Mouse (Mus musculus) kidney, postnatal 4 days (tissue): Measurements from ENCODE around the gene Stk11.
"Not testable (repeated sequence)": the region's sequence is repeated elsewhere in the genome, so short reads cannot be mapped to it uniquely, and the experiment has no call there.

Source experiments
- DNase-seq, 2 experiments: peaks; one replicate each; pipeline ENCODE4 v3.0.0; 2021; ENCODE audit warnings: mixed read lengths in 2 of 2

The Stk11 gene

DNA sequence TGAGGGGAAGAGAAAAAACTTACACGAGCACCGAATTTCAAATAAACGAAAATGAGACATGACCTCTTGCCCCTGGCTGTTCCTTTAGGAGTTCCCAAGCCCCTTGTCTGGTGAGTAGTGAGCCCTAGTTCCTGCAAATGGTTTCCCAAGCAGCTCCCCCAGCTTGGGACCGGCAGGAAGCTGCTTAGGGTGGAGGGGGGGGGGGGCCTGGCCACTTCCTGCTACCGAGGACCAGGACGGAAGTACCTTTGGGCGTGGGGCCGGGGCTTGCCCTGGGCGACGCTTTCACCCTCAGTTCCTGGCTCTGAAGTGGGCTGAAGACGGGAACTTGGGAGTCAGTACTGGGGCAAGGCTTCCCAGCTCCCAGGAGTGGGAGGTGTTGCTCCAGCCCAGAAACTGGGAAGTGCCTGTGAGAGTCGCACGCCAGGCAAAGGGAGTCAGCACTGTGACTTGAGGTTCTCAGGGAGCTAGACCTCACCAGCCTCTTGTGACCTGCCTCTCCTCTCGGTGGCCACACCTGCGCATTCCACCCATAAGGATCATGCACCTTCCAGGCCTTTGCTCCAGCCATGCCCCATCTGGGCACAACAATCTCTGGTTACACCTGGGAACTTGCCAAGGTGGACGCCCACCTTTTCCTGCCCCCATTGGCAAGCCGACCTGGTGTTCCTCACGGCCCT is 42.8 kb downstream of the Stk11 start:
- DNase-seq = peak; percentile 76 to 84

DNA sequence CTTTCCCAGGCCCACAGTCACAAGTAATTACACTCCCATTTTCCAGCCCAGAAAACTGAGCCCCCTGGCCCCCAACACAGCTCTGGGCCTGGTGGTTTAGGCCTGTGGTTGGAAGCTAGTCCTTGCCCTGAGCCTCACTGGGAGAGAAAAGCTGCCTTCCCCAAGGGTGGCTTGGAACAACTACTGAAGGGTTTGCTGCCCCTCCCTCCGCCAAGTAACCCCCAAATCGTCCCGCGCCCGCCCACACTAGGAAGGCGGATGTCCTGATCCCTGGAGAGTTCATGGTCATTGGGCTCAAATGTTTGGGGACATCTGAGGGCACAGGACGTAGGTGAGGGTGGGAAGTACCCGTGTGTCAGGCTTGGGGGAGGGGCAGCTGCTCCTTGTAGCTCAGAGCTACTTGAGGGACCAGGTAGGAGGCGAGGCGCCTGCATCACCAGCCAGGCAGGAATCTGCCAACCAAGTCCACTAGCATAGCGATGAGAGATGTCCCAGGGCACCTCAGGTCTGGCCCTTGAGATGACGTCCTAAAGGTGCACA is 43.5 kb downstream of the Stk11 start:
- peak; percentile 75 to 82 for DNase-seq

GRCm38 (mm10) chr10:80159561-80160454 is 44.2 kb downstream of the Stk11 start:
- DNase-seq = peak; percentile 98 to 99

DNA sequence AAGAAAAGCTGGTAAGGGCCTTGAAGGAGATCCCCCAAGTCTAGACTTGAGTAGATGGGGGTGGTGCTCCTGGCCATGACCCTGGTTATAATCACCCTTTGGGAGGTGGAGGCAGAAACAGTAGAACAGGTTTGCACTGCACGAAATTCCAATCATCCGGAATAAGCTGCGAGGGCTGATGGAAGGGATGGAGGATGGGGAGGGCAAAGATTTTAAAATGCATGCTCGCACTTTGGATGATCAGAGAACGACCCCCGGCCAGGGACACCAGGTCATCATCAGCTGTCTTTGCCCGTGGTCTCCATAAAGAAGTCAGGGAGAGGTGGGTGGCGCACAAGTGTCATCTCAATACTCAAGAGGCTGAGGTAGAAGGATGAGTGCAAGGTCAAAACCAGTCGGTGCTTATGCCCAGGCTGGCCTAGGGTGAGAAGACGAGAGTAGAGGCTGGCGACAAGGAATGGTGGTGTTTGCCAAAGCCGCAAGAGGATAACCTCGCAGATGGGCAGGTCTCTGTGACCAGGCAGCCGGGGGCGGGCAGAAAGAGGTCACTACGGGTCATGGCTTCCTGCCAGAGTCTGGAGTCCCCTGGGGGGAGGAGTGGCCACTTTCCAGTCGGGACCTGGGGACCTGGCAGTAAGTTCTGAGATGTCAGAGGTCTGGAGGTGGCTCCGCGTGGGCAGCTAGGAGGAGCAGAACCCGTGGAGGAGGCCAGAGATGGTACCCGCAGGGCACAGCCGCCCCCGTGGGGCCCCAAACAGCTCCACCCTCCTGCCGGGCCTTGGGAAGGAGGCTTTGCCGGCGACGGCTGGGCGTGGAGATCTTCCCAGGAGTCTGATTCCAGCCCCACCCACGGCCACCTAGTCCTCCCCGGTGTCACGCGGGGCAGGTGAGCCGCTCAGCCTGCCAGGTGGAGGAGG is 45.1 kb downstream of the Stk11 start:
- DNase-seq = peak; percentile 94 to 96

DNA sequence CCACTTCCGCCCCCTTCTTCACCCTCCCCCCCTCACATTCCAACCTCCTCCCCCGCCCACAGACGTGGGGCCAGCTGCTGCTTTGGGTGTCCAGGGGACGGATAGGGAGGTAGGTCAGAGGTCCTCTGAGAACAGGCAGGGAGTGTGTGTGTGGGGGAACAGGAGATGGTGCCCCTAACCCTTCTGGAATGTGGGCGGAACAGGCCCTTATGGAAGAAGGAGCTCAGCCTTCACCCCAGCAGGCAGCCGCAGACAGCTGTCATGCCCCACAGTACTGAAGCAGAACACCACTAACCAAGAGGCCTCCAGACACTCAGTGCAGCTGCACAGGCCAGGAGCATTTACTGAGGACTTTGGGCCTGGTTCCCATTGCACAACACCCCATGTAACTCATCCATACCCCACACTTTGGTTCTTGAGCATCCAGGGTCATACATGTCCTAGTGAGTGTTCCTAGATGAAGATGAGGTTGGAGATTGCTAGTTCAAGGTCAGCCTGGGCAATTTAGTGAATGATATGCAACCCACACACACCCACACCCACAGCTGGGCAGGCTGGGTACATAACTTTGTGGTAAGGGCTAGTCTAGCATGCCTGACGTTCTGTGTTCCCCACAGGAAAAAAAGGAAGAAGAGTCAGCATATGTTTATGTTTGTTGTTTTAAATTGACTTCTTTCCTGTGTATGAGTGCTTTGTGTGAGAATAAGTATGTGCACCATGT is 46.1 kb downstream of the Stk11 start:
- DNase-seq = peak; percentile 76 to 85

DNA sequence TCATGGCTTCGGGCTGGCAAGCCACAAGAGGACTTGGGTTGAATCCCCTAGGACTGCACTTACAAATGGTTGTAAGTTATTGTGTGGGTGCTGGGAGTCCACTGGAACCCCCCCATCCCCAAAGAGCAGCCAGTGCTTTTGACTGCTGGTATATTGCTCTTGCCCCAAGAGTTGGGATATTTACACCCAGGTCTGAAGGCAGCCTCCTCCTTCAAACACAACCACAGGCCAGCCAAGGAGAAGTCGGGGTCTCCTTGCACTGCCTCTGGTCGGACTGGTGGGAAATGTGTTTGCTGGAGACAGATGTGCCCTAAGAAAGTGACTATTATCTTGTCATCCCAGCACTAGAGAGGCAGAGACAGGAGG is 46.6 kb downstream of the Stk11 start:
- DNase-seq = no peak

- no peak for DNase-seq
Observed at GRCm38 (mm10) chr10:80162716-80163299, 47.2 kb downstream of the Stk11 start.

GRCm38 (mm10) chr10:80163721-80164120 is 48.1 kb downstream of the Stk11 start:
- DNase-seq = peak in 1 of 2 experiments; percentile 48

GRCm38 (mm10) chr10:80164161-80164997 is 48.8 kb downstream of the Stk11 start:
- DNase-seq = peak in 1 of 2 experiments; percentile 60

DNA sequence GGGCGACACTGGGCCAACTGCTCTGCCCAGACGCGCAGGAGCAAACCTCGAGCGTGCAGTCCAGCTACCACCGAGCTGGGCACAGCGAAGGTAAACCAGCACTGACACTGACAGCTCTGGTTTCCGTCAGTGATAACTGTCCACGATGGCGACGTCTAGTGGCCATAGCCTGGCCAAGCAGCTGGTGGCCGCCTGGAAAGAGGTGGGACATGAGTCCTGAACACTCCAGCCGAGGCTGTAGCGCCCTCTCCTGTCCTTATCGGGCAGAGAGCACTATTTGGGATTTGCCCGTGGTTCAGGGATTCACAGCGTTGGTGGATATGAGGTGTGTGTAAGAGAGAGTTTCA is 49.4 kb downstream of the Stk11 start:
- peak; percentile 99 for DNase-seq

DNA sequence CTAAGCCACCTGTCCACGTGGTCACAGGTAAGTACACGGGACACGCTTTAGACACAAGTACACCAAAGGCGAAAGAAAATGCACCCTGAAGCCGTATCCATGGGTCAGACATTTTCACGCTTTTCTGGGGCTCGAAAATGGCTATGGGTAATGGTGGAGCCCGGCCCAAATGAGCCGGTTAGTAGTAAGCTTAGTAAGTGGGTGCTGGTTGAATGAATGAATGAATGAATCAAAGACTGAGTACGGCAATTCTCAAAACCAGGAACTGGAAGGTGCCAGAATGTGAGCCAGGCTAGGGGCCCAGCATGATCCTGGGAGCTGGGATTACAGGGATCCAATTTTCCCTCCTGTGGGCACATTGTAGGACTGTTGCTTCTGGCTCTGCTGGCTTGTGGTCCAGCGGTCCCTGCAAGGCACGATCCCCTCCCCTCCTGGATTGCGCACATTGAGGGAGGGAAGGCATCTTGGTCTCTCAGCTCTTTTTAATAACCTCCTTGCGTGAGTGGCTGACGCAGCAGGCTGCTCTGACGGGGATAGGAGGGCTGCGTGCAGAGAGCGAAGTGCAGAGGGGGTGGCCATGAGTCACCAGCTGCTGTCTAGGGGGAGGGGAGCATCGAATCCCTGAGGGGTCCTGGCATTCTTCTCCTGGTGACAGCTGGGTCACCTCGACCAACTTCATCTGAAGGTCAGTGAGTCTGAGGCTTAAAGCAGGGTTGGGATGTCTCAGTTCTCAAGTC is 50.0 kb downstream of the Stk11 start, which contains the start of gene Cirbp:
Gene Cirbp, plus strand, starts transcription at position 594 of the 737 bp plus-strand sequence.
- DNase-seq = peak; percentile 62 to 73

GRCm38 (mm10) chr10:80166136-80166535 is 50.5 kb downstream of the Stk11 start:
- not testable (repeated sequence) for DNase-seq

DNA sequence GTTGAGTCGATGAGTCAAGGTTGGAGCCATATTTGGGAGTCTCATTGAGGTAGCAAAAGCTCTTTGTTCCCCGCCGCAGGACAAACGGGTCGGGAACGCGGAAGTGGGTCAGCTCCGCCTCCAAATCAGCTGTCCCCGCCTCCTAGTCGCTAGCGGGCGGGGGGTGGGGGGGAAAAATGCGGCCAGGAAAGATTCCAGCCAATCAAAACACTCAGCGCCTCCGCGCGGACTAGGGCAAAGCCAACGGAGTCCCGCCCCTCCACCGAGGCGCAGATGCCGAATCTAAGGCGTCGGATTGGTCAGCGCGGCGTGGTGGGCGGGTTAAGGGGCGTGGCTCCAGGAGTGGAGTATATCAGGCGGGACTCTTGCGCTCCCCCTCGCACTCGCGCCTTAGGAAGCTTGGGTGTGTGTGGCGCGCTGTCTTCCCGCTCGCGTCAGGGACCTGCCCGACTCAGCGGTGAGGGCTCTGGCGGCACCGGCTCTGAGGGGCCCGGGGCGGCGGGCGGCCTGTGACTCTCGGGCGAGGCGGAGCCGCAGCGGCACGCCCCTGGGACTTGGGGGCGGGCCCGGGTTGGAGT is 51.9 kb downstream of the Stk11 start:
- DNase-seq = peak; percentile 99

DNA sequence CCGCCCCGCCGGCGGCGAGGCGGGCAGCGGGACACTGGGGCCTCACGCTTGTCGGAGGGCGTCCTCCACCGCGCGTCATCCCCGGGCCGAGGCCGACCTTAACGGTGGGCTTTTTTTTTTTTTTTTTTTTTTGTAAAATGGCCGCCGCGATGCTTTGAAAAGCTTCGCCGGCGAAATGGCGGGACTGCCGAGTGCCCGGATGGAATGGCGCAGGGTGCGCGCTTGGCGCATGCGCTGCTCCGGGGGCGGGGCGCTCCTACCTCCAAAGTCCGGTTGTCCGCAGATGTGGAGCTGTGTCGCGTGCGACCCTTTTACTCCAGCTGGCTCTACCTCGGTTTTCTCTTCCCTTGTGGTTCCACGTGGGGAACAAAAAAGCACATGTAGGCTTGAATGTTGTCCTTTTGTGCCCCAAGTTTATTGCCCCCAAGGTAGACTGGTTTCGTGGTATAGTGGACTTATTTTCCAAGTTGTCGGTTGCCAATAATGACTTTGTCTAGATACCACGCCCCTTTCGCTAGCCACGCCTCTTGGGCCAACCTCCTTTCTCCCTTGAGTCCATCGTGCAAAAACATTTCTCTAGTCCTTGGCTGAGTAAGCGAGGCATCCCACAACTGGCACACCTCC is 52.5 kb downstream of the Stk11 start:
- DNase-seq = peak; percentile 96 to 98

- DNase-seq = no peak
Observed at GRCm38 (mm10) chr10:80169070-80169469, 53.5 kb downstream of the Stk11 start.

DNA sequence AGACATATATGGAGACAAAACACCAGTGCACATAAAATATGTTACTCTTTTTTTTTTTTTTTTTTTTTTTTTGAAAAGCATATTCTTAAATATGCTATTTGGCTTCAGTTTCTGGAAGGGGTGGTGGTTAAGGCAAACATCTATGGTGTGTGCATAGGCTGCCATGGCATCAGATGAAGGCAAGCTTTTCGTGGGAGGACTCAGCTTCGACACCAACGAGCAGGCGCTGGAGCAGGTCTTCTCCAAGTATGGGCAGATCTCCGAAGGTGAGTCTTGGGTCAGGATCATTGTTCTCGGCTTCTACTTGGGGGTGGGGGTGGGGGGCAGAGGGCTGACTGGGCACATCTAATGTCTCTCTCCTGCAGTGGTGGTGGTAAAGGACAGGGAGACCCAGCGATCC is 54.0 kb downstream of the Stk11 start:
- DNase-seq = no peak

DNA sequence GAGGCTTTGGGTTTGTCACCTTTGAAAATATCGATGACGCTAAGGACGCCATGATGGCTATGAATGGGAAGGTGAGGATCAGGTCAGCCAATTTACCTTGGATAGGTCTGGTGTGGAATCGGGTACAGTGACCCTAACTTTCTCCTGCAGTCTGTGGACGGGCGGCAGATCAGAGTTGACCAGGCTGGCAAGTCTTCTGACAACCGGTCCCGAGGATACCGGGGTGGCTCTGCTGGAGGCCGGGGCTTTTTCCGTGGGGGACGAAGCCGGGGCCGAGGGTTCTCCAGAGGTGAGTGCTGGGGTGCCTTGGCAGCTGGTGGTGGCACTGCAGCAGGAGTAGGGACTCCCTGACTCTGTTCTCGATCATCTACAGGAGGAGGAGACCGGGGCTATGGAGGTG is 54.4 kb downstream of the Stk11 start:
- peak in 1 of 2 experiments; percentile 14 for DNase-seq

GRCm38 (mm10) chr10:80170601-80171021 is 55.0 kb downstream of the Stk11 start:
- DNase-seq = peak in 1 of 2 experiments; percentile 54

- peak in 1 of 2 experiments; percentile 14 for DNase-seq
Observed at GRCm38 (mm10) chr10:80171252-80171651, 55.6 kb downstream of the Stk11 start.
